Mouse (Mus musculus) cerebellum, adult 2 months (tissue): Measurements from ENCODE around the gene Hpse.

Source experiments
- CTCF ChIP-seq: fragments of 200-500 bp; IDR thresholded peaks from 2 replicates; pipeline ENCODE4 v1.5.1; 2011; ENCODE audit warnings: low read depth, mild to moderate bottlenecking, control low read depth, low read length, moderate library complexity, borderline replicate concordance; ENCODE audit not compliant: insufficient read depth
- POLR2A ChIP-seq: fragments of 200-500 bp; IDR thresholded peaks from 2 replicates; pipeline ENCODE4 v1.6.1; 2011; ENCODE audit warnings: low read length, control low read depth, borderline replicate concordance; ENCODE audit not compliant: insufficient read depth

DNA sequence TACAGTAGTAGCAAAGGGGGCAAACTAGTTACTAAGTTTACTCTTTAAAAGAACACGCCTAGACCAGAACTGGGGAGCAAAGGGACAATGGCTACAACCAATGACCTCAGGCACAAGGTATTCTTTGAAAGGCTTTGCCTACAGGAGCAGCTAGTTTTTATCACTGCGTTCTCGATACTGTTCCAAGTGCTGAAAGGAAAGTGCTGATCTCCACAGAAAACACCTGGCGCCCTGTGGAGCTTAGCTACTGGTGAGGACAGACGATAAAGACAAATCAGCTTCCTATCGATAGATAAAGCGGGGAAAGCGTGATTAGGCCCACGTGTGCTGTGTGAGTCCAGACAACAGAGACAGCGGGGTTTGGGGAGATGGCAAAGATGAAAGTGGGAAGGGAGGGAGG lies 71.5 kb downstream of the Hpse start:
- no peak for TF ChIP-seq CTCF
- TF ChIP-seq POLR2A: no peak
